Mouse (Mus musculus) 3T3-L1 (cell line): ENCODE measurements around the gene Txlna.
A peak's percentile ranks its signal among the peaks of the same experiment; 100 is the strongest.

Experiments used
- DNase-seq: peaks from one replicate; pipeline ENCODE4 v3.0.0-alpha.2; 2015; ENCODE audit warnings: low read depth, low spot score

The Txlna gene

DNA sequence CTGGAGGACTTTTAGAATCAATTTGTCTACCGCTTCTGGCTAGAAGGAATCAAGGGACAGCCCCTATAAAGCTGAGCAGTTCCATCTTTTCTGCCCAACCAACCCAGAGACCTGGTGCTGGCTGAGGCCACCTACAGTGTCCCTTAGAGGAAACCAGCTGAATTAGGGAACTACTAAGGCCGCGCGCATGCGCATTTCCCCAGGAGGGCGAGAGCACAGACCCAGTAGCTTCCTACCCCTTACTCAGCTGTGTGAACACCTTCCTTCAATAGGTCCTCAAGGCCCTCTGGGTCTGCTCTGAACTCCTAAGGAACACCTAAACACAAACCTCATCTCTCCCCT, 15.9 kb downstream of the Txlna start:
- DNase-seq, result no peak

DNA sequence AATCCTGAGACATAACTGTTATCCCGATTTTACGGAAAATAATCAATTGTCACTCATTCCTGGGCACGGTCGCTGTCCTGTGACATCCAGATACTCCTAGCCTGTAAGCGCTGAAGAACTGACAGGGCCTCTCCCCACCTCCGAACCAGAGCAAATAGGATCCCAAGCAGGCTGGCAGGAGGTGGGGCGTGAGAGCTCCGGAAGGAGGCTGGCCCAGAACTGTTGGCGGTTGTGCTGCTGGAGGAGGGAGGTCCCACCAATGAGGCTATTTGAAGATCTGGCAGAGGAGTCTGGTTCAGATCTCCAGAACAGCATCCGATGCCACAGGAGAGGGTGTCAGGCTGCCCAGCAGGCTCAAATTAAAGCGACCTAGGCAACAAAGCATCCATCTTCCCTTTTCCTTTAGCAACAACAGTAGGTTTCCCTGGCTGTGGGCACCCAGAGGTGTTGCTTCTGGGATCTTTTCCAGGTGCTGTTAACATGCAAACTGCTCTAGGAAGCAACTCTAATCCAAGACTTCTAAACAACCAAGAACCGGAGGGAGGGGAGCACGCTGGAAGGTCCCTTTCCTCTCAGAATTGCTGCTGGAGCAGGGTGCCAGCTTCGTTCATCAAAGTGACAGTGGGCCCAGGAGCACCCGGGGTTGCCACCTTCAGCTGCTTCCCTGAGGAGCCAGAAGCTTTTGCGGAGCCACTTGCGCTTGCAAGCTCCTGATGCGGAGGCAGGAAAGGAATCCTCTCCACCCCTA, 16.4 kb downstream of the Txlna start:
- DNase-seq, result peak; percentile 93

DNA sequence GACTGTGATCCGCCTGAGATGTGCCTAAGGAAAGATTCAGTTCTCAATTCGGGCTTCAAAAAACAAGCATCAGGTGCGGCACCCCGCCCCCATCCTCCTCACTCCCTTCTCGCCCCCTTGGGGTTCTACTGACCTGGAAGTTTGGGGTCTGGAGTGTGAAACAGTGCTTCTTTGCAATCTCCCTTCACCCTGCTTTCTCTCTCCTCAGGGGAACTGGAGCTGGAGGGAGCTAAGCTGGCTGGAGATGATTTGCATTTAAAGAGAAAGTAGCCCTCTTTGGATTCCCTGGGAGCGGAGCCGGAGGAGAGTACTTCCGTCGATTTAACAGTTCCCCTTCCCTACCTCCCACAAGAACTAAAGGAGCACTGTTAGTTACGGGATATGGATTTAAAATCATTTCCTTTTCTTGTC, 17.2 kb downstream of the Txlna start, which contains the start of gene Ccdc28b:
Gene Ccdc28b (minus strand): TSS at position 267 of the 411 bp plus-strand sequence.
- no peak for DNase-seq

DNA sequence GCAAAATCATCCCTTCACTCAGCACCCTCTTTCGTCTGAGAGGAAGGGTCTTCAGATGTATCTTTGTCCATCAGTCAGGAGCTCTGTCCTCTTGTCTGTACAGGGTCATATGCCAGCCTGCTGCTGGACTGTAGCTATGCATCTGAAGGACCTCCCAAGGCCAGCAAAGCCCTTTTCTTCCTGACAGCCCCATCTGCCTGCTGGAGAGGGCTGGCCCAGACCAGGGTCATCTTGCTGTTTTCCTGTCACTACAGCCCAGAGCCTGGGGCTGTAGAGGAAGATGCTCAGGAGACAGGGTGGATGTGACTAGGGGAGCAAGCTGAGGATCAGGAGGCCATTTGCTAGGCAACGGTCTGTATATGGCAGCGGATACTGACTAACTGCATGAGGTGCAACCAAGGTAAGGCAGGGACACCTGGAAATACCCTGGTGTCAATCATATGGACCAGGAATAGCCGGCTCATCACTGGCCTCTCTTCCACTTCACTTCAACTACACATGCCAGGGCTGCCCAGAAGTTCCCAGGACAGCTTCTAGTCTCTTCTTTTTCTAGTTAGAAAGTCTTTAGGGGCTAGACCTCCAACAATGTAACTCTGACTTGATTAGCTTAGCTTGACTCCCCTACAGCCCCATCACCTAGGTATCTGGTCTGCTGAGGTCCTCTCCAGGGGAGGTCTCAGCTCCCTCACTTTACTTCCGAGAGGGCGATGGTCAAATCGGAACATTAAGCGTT, 17.9 kb downstream of the Txlna start:
- DNase-seq, result no peak

DNA sequence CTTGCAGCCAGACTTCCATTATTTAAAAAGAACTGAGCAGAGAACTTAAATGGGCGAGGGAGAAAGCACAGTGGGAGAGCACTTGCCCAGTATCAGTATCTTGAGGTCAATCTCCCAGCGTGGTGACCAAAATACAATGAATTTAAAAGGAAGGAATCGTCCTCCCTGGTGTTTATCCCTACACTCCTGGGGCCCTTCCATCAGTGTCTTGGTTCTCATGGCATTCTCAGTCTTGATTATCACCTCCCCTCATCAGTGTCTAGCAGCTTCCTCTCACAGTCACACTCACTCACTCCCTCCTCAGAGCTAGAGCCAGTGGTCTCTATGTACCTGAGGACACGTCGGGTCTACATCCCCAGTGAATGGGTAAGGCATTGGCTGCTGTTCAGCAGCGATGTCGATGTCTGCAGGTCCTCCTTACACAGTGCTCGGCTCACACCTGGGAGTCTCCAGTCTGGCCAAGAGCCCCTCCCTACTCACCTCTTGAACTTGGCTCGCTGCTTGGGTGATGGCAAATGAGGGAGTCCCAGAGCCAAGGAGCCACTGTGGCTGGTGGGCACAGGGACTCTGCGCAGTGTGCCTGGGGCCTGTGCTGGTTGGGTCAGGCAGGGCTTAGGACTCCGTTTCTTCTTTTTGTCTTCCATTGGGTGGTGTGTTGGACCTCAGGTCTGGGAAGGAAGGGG, 18.6 kb downstream of the Txlna start:
- DNase-seq, result no peak

DNA sequence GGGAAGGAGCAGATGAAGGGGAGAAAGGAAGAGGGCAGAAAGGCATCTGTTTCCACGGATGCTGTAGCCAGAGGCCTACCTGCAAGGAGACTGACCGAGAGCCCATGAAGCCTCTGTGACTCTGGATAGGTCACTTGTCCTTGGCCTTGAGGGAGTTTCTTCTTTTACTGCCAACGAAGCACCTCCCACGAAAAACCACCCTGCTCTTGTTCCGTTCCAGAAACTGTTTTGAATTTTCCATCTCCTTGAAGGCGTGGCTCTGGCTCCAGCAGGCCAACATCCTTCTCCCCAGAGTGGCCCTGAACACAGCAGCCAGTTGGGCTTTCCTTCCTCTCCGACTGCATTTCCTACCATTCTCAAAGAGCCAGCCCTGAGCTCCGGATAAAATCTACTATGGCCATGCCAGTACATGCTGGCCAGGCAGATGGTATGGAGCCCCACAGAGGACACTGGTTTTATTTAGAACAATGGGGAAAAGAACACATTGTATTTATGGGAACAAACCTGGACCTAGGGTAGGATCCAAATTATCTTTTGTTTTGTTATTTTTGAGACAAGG, 19.5 kb downstream of the Txlna start:
- DNase-seq, result no peak

DNA sequence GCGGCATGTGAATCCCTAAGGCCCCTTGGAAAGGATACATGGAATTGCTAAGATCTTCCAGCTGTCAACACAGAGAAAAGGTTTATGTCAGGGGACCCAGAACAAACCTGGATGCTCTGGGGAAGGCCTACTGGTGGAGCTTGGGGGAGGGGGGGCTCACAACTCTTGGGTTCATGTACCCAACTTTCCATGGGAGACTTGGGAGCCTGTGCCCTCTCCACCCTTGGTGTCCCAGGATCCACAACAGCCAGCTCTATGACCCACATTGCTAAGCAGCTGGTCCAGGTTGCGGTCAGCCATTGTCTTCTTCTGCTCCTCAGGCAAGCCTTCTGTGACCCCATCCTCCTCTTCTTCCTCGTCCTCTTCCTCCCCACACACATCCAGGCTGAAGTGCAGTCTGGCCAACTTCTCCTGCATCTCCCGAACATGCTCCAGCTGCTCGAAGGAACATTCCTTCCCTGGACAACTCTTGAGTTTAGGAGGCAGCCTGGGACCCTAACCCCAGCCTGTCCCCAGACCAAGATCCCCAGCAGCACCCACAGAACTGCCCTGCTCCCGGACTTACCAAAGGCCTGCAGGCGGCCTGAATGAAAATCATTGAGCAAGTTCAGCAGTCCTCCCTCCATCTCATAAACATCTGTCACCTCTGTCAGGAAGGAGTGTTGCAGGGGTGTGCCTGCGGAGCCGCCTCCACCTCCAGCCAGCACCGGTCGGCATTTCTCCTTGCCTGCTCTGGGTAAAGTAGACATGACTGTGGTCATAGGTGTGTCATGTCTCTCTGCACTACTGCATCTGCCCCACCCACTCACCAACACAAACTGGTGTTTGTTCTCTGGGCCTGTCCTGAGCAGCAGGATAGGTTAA, 20.2 kb downstream of the Txlna start:
- no peak for DNase-seq

DNA sequence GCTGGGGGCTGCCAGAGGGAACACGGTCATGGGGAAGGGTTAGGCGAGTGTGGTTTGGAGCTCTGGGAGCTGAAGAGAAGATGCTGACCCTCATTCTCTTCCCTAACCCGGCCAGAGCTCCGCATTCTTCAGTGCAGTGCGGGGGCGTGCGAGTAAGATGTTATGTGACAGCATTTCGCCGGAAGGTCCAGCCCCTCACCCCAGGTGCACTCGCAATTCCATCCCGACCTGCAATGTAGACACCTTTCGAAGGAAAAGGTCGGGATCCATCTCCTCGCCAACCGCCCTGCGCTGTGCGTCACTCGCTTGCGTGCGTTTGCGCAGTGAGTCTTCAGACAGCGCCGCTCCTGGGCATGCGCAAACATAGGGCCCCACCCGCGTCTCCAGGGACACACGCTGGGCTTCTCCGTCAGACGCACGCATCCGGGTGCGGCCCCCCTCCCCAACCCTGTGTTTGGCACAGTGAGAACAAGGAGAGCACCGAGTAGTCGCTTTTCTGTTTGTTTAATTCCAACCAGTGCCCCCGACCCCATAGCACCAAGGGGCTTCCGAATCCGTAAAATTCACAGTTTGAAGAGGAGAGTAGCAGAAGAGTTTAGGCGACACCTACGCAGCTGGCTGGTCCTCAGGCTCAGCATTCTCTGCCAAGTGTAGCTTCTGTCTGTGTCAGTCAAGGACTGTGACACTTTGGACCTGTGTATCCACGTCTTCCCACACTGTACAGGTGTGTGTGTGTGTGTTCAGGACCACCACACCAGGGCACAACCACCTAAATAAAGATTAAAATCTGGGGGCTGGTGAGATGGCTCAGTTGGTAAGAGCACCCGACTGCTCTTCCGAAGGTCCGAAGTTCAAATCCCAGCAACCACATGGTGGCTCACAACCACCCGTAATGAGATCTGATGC, 21.8 kb downstream of the Txlna start, which contains the start of gene Iqcc:
Gene Iqcc (minus strand): TSS at position 314 of the 906 bp plus-strand sequence.
- DNase-seq, result peak; percentile 92

DNA sequence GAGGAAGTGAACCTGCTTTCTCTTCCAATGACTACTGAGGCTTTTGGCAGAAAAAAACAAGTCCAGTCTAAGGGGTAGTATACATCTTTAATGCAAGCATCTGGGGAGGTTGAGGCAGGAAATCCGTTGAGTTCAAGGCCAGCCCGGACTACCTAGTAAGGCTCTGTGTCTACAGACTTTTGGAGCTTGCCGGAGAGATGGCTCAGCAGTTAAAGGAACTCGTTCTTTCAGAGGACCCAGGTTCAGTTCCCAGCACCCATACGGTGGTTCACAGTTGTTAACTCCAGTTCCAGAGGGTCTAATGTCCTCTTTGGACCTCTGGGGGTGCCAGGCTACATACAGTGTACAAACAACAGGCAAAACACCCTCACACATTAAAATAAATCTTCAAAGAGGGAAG, 22.8 kb downstream of the Txlna start:
- no peak for DNase-seq

DNA sequence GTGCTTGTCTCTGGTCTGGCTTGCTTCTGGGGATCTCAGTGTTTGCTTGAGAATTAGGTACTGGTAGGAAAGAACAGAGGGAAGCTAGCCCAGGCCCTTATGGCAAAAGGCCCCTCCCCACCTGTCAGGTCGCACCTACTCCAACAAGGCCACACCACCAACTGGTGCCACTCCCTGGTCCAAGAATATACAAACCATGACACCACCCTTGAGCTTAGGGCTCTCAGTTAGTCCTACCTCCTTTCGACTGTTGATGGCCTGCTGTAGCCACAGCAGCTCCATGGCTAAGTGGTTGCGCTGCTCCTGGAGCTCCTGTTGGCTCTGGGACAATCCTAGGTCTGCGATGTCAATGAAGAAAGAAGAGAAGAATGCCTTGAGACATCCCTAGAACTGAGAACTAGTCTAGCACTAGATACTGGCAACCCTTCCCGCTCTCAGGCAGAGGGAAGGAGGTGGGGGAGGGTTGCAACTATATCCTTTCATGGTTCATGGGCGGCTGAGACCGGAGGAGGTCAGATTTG, 23.7 kb downstream of the Txlna start:
- no peak for DNase-seq

DNA sequence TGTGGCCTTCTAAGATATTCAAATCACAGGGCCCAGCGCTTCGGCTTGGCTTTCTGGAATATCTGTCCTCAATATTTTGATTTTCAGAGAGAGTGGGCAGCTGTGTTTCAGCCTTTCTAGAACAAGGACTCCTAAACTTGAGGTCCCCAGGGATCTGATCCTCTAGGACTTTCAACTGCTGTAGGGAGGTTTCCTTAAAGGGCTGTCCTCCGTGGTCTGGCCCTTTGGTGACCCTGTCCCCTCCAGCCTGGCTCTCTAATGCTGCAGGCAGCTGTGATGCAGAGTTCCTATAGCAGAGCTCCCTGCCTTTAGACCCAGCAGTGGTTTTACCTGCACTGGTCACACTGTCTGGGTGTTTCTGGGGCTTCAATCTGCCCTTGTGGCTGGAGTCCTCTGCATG, 24.2 kb downstream of the Txlna start:
- no peak for DNase-seq

DNA sequence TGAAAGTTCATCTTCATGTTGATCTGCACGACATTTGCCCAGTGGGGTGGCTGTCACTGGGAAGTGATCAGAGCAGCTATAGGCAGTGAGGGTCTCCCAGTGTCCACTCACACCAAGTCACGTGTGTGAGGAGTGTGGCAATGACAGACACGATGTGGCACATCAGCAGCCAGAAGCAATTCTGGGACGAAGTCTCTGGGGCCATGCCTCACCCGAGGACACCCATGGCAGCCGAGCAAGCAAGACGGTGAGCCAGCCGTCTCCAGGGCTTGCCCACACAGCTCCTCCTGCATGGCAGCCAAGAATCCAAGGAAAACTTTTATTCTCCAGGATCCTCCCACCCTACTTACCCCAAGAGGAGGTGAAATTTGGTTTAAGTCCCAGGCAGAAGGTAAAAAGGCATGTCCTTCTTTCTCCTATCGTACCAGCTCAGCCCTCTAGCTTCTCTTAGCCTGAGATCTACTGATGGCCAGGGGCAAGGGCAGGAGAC, 25.0 kb downstream of the Txlna start:
- no peak for DNase-seq

DNA sequence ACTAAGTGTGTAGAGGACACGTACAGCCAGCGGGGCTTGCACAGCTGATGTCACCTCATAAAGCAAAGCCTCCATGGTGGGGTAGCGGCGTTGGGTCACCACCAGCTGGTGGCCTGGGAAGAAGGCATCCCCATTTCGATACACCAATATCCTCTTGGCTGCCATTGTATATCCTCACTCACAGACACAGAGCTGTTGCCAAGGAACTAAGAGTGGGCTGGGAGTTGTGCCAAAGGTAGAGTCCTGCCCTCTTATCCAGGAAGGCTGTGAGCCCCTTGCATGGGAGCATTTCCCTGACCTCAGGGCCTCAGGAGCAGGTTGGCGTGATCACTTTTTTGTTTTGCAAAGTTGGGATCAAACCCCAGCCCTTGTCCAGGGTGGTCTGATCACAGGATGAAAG, 26.8 kb downstream of the Txlna start, which contains the start of gene Dcdc2b:
Gene Dcdc2b (minus strand): TSS at position 165 of the 400 bp plus-strand sequence.
- no peak for DNase-seq

DNA sequence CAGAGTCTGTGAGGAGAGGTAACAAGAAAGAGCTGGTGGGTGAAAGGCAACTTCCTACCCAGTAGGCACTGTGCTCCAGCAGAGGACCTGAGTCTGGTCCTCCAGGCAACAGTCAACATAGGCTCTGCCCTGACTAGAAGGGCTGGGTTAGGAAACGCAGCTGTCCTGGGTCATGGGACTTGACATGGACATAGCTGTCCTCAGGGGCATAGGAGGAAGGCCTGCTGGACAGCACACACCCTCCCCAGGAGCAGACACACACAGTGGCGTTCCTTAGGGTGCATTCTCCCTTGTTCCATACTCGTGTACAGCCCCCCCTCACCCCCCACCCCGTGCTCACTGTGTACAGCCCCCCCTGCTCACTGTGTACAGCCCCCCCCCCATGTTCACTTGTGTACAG, 30.4 kb downstream of the Txlna start:
- no peak for DNase-seq

DNA sequence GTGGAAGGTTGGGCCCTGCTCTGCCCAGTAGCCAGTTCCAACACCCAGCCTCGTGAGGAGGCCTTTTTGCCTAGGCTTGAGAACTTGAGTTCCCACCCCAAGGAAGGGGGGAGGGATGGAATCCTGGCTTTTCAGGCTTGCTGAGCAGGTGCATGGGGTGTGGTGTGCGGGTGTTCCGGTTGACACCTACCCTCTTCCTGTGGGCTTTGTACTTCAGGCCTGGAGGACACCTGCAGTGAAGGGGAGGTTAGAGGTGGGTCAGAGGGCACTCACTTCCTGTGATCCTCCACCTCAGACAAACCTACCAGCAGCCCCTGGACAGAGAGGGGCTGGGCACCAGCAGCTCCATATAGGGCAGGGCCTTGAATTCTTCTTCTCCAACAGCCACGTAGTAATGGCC, 30.8 kb downstream of the Txlna start:
- no peak for DNase-seq

DNA sequence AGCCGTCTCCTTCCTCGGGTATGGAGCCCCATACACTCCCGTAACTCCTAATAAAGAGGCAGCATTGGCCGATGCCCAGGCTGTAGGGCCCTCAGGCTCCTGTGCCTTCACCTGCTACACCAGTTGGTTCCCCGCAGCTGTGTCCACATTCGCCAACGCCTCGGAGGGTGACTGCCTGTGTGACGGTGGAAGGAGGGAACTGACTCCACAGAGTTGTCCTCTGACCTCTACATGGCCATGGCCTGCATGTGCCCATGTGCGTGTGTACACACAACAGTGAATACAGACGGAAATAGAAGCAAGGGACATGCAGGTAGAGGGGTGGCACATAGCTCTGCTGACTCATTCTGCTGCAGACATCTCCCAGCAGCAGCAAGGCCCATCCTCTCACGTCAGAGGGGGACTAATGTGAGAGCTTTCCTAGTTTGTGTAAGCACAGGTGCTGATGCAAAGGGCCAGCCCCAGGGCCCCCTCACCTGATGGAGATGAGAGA, 31.7 kb downstream of the Txlna start:
- DNase-seq, result no peak

DNA sequence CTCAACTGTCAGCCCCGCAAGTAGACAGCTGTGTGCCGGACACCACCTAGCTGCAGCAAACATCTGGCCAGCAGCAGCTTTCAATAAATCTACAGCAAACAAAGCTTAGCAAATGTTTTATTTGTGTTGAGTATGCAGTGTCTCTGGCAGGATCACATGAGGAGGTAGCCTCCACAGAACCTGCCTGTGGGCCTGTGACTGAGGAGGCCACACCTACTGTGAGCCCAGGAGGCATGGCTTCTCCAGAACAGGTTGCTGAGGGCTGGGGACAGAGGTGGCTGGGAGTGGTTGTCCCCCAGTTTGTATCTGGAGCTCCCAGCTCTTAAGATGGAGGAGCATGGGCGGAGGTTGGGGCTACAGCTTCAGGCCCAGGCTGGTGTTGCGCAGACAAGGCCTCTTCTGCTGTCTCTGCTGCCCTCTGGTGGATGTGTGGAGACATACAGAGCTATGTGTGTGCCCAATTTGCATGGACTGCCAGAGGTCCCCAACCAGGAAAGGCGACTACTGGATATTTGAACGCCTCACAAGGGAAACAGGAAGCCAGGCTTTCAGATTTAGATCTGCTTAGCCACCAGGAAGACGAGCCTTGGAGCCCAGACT, 32.3 kb downstream of the Txlna start:
- peak; percentile 91 for DNase-seq

DNA sequence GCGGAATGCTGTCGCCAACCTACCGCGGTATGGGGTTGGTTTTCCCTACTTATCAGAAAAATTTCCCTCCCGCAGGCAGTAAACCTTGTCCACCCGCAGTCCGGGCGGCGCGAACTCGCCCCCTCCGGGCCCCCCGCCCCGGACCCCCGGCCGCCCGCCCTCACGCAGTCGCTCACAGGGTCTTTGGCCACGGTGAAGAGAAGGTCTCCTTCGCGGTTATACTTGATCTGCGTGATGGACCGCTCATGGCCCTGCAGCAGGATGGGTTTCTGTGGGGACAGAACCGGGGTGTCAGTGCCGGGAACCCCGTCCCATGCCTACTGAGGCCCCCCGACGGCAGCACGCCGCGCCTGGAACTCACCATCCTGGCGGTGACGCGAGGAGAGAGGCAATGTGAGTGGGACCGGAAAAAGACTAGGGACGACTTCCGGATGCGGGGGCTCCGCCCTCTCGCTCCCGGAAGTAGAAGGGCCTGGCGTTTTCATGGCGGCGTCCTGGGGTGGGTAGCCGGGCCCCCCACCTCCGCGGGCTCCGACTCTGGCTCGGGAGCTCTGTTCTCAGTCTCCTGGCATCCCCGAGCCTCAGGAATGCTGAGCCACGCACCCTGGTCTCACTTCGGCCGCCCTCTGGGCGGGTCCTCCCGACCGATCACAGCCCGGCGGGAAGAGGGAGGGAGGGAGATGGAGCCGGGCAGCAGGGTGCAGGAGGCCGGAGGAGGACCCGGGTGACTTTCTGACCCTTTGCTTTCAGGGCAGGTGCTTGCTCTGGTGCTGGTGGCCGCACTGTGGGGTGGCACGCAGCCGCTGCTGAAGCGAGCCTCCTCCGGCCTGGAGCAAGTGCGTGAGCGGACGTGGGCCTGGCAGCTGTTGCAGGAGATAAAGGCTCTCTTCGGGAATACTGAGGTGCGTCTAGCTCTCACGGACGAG, 40.4 kb downstream of the Txlna start, which contains the start of the genes Eif3i and Tmem234:
Gene Eif3i (minus strand): TSS at position 416 of the 926 bp plus-strand sequence.
Gene Tmem234 (plus strand): TSS at position 436 of the 926 bp plus-strand sequence.
- DNase-seq, result peak; percentile 82
